Mouse (Mus musculus) liver, postnatal 0 days (tissue): ENCODE data around the gene Fhl1. TPM values are rescaled to one million over a fixed set of nuclear protein-coding genes. Genes with fewer than 3 reads are reported as not detected.

Experiments used
- ATAC-seq: fragments of 200-750 bp; cut with Nextera tagmentation; 2 replicates; pipeline ENCODE4 v1.8.0; 2017; ENCODE audit warnings: mild to moderate bottlenecking, moderate library complexity
- DNase-seq: peaks from one replicate; pipeline ENCODE4 v3.0.0-alpha.2; 2016
- H3K27ac ChIP-seq: fragments of 300-500 bp; sonication (generic); 2 replicates; pipeline ENCODE4 v1.5.1; 2014; ENCODE audit warnings: antibody characterized with exemption, moderate library complexity, mild to moderate bottlenecking, low read depth
- H3K27me3 ChIP-seq: fragments of 300-500 bp; sonication (generic); 2 replicates; pipeline ENCODE4 v1.6.1; 2014; ENCODE audit warnings: low read length, control low read depth, mixed read lengths; ENCODE audit not compliant: insufficient read depth
- H3K36me3 ChIP-seq: fragments of 300-500 bp; sonication (generic); replicated peaks from 2 replicates; pipeline ENCODE4 v1.6.1; 2014; ENCODE audit warnings: mild to moderate bottlenecking, control low read depth, low read length, moderate library complexity, mixed read lengths; ENCODE audit not compliant: insufficient read depth
- H3K4me1 ChIP-seq: fragments of 300-500 bp; sonication (generic); 2 replicates; pipeline ENCODE4 v1.6.1; 2014; ENCODE audit warnings: antibody characterized with exemption, mild to moderate bottlenecking, control low read depth; ENCODE audit not compliant: insufficient read depth
- H3K4me2 ChIP-seq: fragments of 300-500 bp; sonication (generic); 2 replicates; pipeline ENCODE4 v1.6.1; 2014; ENCODE audit warnings: low read depth, mild to moderate bottlenecking, low read length, moderate library complexity, mixed read lengths
- H3K4me3 ChIP-seq: fragments of 300-500 bp; sonication (generic); 2 replicates; pipeline ENCODE4 v1.5.1; 2014; ENCODE audit warnings: low read depth, low read length
- H3K9ac ChIP-seq: fragments of 300-500 bp; sonication (generic); replicated peaks from 2 replicates; pipeline ENCODE4 v1.6.1; 2014; ENCODE audit warnings: mild to moderate bottlenecking, moderate library complexity
- H3K9me3 ChIP-seq: fragments of 300-500 bp; sonication (generic); 2 replicates; pipeline ENCODE4 v1.6.1; 2016; ENCODE audit warnings: mild to moderate bottlenecking, control low read depth, low read length, mixed read lengths
- CTCF ChIP-seq: sonication (generic); IDR thresholded peaks from 2 replicates; pipeline ENCODE4 v1.5.1; 2016; ENCODE audit warnings: antibody characterized with exemption, low read depth
- EP300 ChIP-seq: IDR thresholded peaks from 2 replicates; pipeline ENCODE4 v1.6.1; 2016; ENCODE audit warnings: antibody characterized with exemption, low read depth, mild to moderate bottlenecking
- WGBS: fragments of 180-500 bp; shearing (Covaris S2); extraction: QIAGEN DNeasy Blood & Tissue Kit; methylation state at CpG from one replicate; pipeline ENCODE4 v1.1.7; 2014; ENCODE audit not compliant: insufficient replicate concordance; 5-methylcytosine and 5-hydroxymethylcytosine counted together
- polyA plus RNA-seq: library from polyadenylated mRNA; unstranded; fragments of >200 nt; fragmentation: Nextera tagmentation; extraction: Ambion mirVana; gene quantifications from 2 replicates; pipeline ENCODE4 v1.2.1, GENCODE M21; 2015

The Fhl1 gene
- polyA plus RNA-seq, 1 experiment from 2014 or later: 14.8 TPM

GRCm38 (mm10) chrX:56787486-56787885, 55.9 kb downstream of the Fhl1 start:
- DNase-seq: no peak
- H3K36me3 ChIP-seq: no peaks in the 10 kb centered on the region
- no peaks in the 10 kb centered on the region for H3K9me3 ChIP-seq
- ATAC-seq: no peak
- no peak overlapping the region for H3K9ac ChIP-seq
- no peak overlapping the region for H3K4me3 ChIP-seq
- H3K27me3 ChIP-seq: no peaks in the 10 kb centered on the region
- H3K4me1 ChIP-seq: no peaks in the 10 kb centered on the region
- H3K27ac ChIP-seq: no peak overlapping the region
- TF ChIP-seq EP300: no peak
- TF ChIP-seq CTCF: no peak
- no peak overlapping the region for H3K4me2 ChIP-seq
- WGBS: 87% methylated on average over 3 of the region's 3 CpGs

GRCm38 (mm10) chrX:56790591-56790990, 59.0 kb downstream of the Fhl1 start:
- H3K4me3 ChIP-seq: no peak overlapping the region
- H3K4me2 ChIP-seq: no peak overlapping the region
- ATAC-seq (no peak), DNase-seq (no peak)
- H3K9ac ChIP-seq: no peak overlapping the region
- WGBS: 74% methylated on average over 4 of the region's 4 CpGs
- no peaks in the 10 kb centered on the region for H3K4me1 ChIP-seq
- no peaks in the 10 kb centered on the region for H3K27me3 ChIP-seq
- H3K27ac ChIP-seq: no peak overlapping the region
- no peak for TF ChIP-seq CTCF
- no peak for TF ChIP-seq EP300
- H3K36me3 ChIP-seq: no peaks in the 10 kb centered on the region
- no peaks in the 10 kb centered on the region for H3K9me3 ChIP-seq

- no peaks in the 10 kb centered on the region for H3K4me1 ChIP-seq
- 49% methylated on average over 15 of the region's 15 CpGs for WGBS
- no peak overlapping the region for H3K4me3 ChIP-seq
- no peaks in the 10 kb centered on the region for H3K9me3 ChIP-seq
- no peaks in the 10 kb centered on the region for H3K36me3 ChIP-seq
- TF ChIP-seq CTCF (peak; percentile 69), EP300 (no peak)
- no peak overlapping the region for H3K9ac ChIP-seq
- ATAC-seq: peak; percentile 48; the same call in 1 of the 2 replicates
- H3K27ac ChIP-seq: no peak overlapping the region
- H3K4me2 ChIP-seq: no peak overlapping the region
- H3K27me3 ChIP-seq: no peaks in the 10 kb centered on the region
- DNase-seq: peak; percentile 64
These were observed 59.7 kb downstream of the Fhl1 start for GRCm38 (mm10) chrX:56791268-56791667.

GRCm38 (mm10) chrX:56821765-56822603, 90.4 kb downstream of the Fhl1 start, which contains the start of gene Map7d3:
Map7d3 (minus strand) TSS chrX:56822326.
- no peak within 1 kb of the TSS for H3K27ac ChIP-seq
- H3K27me3 ChIP-seq: no peaks in the 10 kb centered on the region
- H3K4me3 ChIP-seq: peak within 1 kb of the TSS; percentile 46
- peak within 1 kb of the TSS; percentile 65 for H3K4me2 ChIP-seq
- DNase-seq (peak; percentile 19), ATAC-seq (no peak)
- no peak within 1 kb of the TSS for H3K9ac ChIP-seq
- H3K4me1 ChIP-seq: no peaks in the 10 kb centered on the region
- no peaks in the 10 kb centered on the region for H3K36me3 ChIP-seq
- H3K9me3 ChIP-seq: no peaks in the 10 kb centered on the region
- TF ChIP-seq CTCF (no peak), EP300 (no peak)
- WGBS: 17% methylated on average over 33 of the region's 35 CpGs

GRCm38 (mm10) chrX:56827492-56827891, 95.9 kb downstream of the Fhl1 start:
- DNase-seq (no peak), ATAC-seq (no peak)
- Histone ChIP-seq H3K4me1 (no peaks in the 10 kb centered on the region), H3K4me3 (no peak overlapping the region), H3K27ac (no peak overlapping the region), H3K36me3 (no peaks in the 10 kb centered on the region), H3K9me3 (no peaks in the 10 kb centered on the region), H3K27me3 (no peaks in the 10 kb centered on the region), H3K4me2 (no peak overlapping the region), H3K9ac (no peak overlapping the region)
- 37% methylated on average over 6 of the region's 6 CpGs for WGBS
- TF ChIP-seq CTCF (no peak), EP300 (no peak)

- Histone ChIP-seq H3K27ac (no peak overlapping the region), H3K9ac (no peak overlapping the region), H3K9me3 (no peaks in the 10 kb centered on the region), H3K36me3 (no peaks in the 10 kb centered on the region), H3K4me3 (no peak overlapping the region), H3K4me1 (no peaks in the 10 kb centered on the region), H3K27me3 (no peaks in the 10 kb centered on the region), H3K4me2 (no peak overlapping the region)
- WGBS: 66% methylated on average over 6 of the region's 6 CpGs
- no peak for ATAC-seq
- TF ChIP-seq EP300 (no peak), CTCF (no peak)
- DNase-seq: no peak
These were observed 104.3 kb downstream of the Fhl1 start for GRCm38 (mm10) chrX:56835842-56836241.
